Mouse (Mus musculus): Measurements from ENCODE around the gene Hk1.
A peak's percentile ranks its signal among the peaks of the same experiment; 100 is the strongest.
"Not testable (repeated sequence)": the region's sequence is repeated elsewhere in the genome, so short reads cannot be mapped to it uniquely, and the experiment has no call there.

Gene Hk1

GRCm38 (mm10) chr10:62340991-62341390, 38.7 kb downstream of the Hk1 start:
- no peak for DNase-seq

GRCm38 (mm10) chr10:62340095-62340731, 39.5 kb downstream of the Hk1 start:
- DNase-seq: peak; percentile 99

GRCm38 (mm10) chr10:62339211-62340094, 40.3 kb downstream of the Hk1 start:
- peak; percentile 52 to 63 for DNase-seq

- peak in 1 of 2 experiments; percentile 34 for DNase-seq
Observed at GRCm38 (mm10) chr10:62338626-62339025, 41.1 kb downstream of the Hk1 start.

GRCm38 (mm10) chr10:62338176-62338575, 41.5 kb downstream of the Hk1 start:
- DNase-seq: peak in 1 of 2 experiments; percentile 29

GRCm38 (mm10) chr10:62336601-62337578, 42.8 kb downstream of the Hk1 start:
- DNase-seq: peak in 1 of 2 experiments; percentile 38

- no peak for DNase-seq
Observed at GRCm38 (mm10) chr10:62335423-62335776, 44.3 kb downstream of the Hk1 start.

- DNase-seq: no peak
Observed at GRCm38 (mm10) chr10:62334686-62335422, 44.9 kb downstream of the Hk1 start.

- no peak for DNase-seq
Observed at GRCm38 (mm10) chr10:62333269-62333668, 46.4 kb downstream of the Hk1 start.

- DNase-seq: peak; percentile 51 to 69
Observed at GRCm38 (mm10) chr10:62332514-62332913, 47.2 kb downstream of the Hk1 start.

GRCm38 (mm10) chr10:62331771-62332170, 47.9 kb downstream of the Hk1 start:
- DNase-seq: no peak

GRCm38 (mm10) chr10:62331296-62331695, 48.4 kb downstream of the Hk1 start:
- DNase-seq: no peak

- peak; percentile 48 to 68 for DNase-seq
Observed at GRCm38 (mm10) chr10:62329846-62330245, 49.9 kb downstream of the Hk1 start.

- no peak for DNase-seq
Observed at GRCm38 (mm10) chr10:62328886-62329412, 50.8 kb downstream of the Hk1 start.

GRCm38 (mm10) chr10:62327572-62328317, 52.0 kb downstream of the Hk1 start:
- DNase-seq: no peak

- DNase-seq: no peak
Observed at GRCm38 (mm10) chr10:62326818-62327571, 52.7 kb downstream of the Hk1 start.

GRCm38 (mm10) chr10:62326002-62326401, 53.7 kb downstream of the Hk1 start:
- DNase-seq: no peak

- not testable (repeated sequence) for DNase-seq
Observed at GRCm38 (mm10) chr10:62322821-62323220, 56.9 kb downstream of the Hk1 start.

- DNase-seq: no peak
Observed at GRCm38 (mm10) chr10:62321457-62321856, 58.3 kb downstream of the Hk1 start.

GRCm38 (mm10) chr10:62320402-62320978, 59.2 kb downstream of the Hk1 start:
- DNase-seq: peak in 1 of 2 experiments; percentile 12
